Mouse (Mus musculus): ENCODE measurements around the gene Resp18. TPM values are rescaled to one million over a fixed set of nuclear protein-coding genes. Genes with fewer than 3 reads are reported as not detected.
A peak's percentile ranks its signal among the peaks of the same experiment; 100 is the strongest.

Gene Resp18
- not detected for polyA plus RNA-seq (2021)

DNA sequence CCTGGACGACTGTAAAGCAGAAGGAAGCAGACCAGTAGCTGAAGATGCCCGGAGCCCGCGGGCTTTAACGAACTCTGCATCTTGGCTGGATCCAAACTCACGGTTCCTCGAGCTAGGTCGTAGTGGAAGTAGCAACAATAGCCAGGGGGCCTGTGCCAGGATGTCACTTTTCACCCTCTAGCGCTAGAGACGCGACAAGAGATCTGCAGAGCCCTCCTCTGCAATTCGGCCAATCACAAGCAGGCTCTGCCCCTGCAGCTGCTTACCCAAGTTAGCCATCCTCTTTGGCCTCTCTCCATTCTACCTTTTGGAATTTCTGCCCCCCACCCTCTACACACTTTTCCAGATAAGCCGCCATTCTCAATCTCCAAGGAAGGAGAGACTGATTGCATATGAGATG lies at the start of gene Resp18:
Gene Resp18 (minus strand): TSS at position 188 of the 400 bp plus-strand sequence.
- in situ Hi-C loops (cut with MboI; ENCODE audit: low pct_unique_long_range_greater_than_20kb): no loop called here
- ATAC-seq (no peak), DNase-seq (ENCODE audit: low read depth, low spot score) (no peak)
- H3K27me3 ChIP-seq: peaks cover 22% of the 10 kb centered on the region
- CTCF ChIA-PET: no interaction called here
- POLR2A ChIA-PET: no interaction called here
- no peak for TF ChIP-seq CTCF (IDR thresholded peaks at IDR 0.05)

DNA sequence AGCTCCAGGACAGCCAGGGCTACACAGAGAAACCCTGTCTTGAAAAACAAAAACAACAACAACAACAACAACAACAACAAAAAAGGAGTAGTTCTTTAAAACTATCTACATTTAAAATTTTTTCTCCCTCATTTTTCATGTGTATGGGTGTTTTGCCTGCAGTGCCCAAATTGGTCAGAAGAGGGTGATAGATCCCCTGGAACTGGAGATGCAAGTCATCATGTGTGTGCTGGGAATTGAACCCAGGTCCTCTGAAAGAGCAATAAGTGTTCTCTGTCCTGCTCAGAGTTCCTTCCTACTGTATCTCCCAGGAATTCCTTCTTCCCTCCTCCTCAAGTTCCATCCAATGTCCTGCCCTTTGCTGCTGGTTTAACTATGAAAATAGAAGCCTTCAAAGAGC lies 49.2 kb upstream of the Resp18 start:
- POLR2A ChIA-PET: interaction anchor here (0.7 kb wide), 1 partner anchor 55 kb away, joined by 5 read pairs; no protein-coding TSS in a partner anchor
- H3K27me3 ChIP-seq: no peaks in the 10 kb centered on the region
- no peak for ATAC-seq
- no peak for DNase-seq (ENCODE audit: low read depth, low spot score)
- TF ChIP-seq CTCF (IDR thresholded peaks at IDR 0.05): peak; percentile 31
- CTCF ChIA-PET: interaction anchor here (2.1 to 5.2 kb wide), 2 partner anchors 9 kb away, joined by 6 to 22 read pairs; partner anchors contain the start of gene Dnpep
- in situ Hi-C loops (cut with MboI; ENCODE audit: low pct_unique_long_range_greater_than_20kb): no loop called here

DNA sequence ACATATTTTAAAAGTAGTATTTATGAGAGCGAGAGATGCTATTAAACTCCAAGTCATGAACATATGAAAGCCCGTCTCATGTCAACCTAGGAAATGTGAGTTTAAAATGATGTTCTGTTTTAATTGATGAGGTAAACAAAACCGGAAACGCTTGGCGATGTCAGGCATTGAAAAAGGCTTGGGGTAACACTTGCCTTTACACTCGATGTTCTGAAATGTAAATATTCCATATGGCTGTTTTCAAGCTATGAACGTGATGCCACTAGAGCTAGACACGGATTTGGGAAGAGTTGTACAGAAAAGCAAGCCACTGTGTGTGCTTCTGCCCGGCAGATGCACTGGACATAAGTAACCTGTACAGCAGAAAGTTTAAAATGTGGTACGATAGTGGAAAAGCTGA lies 41.0 kb upstream of the Resp18 start:
- TF ChIP-seq CTCF (IDR thresholded peaks at IDR 0.05): no peak

DNA sequence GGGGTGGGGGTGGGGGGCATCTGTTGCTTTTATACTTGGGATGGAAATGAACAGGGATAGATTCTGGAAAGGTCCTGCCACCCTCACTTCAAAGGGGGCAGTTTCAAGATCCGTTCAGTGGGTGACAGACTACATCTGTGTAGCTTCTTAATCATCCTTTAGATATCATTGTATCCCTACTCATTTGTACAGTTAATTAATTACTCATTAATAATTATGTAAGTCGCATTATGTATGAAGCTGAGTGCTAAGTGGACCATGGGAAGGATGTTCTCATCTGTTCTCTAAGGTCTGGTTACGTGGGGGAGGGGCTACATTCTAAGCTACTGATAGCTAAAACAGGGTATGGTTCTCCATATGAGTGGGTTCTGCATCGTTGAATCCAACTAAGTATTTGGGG lies 40.5 kb upstream of the Resp18 start:
- ATAC-seq (no peak), DNase-seq (ENCODE audit: low read depth, low spot score) (no peak)
- ChIA-PET POLR2A (interaction anchor here (0.6 kb wide), 1 partner anchor 140 kb away, joined by 3 read pairs; no protein-coding TSS in a partner anchor), CTCF (interaction anchor here (0.9 to 2.5 kb wide), 2 partner anchors 11 to 144 kb away, joined by 3 to 22 read pairs; no protein-coding TSS in a partner anchor)
- in situ Hi-C loops (cut with MboI; ENCODE audit: low pct_unique_long_range_greater_than_20kb): no loop called here
- no peak for TF ChIP-seq CTCF (IDR thresholded peaks at IDR 0.05)
- no peaks in the 10 kb centered on the region for H3K27me3 ChIP-seq

More for the DNA sequence above, 41.0 kb upstream of the Resp18 start:
- ATAC-seq (no peak), DNase-seq (ENCODE audit: low read depth, low spot score) (no peak)
- POLR2A ChIA-PET: no interaction called here
- no peaks in the 10 kb centered on the region for H3K27me3 ChIP-seq
- CTCF ChIA-PET: interaction anchor here (0.7 to 2.5 kb wide), 3 partner anchors 10 to 144 kb away, joined by 3 to 22 read pairs (median 3); no protein-coding TSS in a partner anchor
- in situ Hi-C loops (cut with MboI; ENCODE audit: low pct_unique_long_range_greater_than_20kb): no loop called here

DNA sequence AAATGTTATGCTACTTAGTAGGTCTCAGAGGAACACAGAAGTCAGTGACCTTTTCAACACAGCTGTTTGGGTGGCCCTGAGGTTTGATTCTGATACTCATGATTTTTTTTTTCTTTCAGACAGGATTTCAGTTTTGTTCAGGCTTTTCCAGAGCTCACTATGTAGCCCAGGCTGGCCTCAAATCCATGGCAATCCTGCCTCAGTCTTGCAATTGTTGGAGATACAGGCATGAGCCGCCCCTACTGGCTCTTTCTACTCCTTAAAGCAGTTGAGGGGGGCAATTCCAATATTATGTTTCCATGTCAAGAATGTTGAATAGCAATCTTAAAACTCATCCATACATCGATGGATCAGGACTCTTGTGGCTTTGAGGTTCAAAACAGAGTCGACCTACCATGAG lies 40.1 kb upstream of the Resp18 start:
- TF ChIP-seq CTCF (IDR thresholded peaks at IDR 0.05): no peak

DNA sequence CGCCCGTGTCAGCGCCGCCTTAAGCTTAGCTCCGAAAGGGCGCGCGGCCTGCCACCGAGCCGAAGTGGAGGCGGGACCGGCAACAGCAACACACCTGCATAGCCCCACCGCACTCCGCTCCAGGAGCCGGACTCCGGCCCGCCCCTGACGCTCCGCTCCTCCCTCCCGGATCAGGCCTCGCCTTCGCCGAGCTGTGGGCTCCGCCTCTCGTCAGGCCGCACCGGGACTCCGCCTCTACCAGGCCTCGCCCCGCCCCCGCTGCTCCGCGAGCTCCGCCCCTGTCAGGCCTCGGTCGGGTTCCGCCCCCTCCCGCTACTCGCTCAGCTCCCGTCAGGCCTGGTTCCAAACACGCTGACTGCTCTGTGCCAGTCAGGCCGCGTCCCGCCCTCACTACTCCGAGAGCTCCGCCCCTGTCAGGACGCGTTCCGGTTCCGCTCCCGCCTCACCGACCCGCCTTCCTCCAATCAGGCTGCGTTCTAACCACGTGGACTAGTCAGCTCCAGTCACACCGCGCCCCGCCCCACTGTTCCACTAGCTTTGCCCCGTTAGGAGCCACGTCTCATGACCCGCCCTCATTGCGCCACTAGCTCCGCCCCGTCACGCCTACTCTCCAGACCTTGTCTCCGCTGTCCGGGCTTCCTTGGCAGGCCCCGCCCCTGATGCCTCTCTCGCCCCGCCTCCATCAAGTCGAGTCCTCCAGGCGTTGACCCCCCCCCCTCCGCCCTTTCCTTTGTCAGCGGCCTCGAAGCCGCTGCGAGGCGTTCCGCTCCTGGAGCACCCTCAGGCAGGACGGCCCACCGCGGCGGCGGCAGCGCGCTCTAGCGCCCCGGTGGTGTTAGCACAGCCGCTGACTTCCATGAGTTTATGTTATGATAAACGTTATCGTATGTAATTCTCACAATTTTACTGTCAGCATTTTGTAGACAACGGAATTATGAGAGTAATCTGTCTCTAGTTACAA lies 39.3 kb upstream of the Resp18 start, which contains the start of gene Dnpep:
Gene Dnpep (minus strand): TSS at position 750 of the 961 bp plus-strand sequence.
- DNase-seq (ENCODE audit: low read depth, low spot score): peak; percentile 99
- POLR2A ChIA-PET: interaction anchor here (0.8 kb wide), 1 partner anchor 148 kb away, joined by 4 read pairs; no protein-coding TSS in a partner anchor
- no peaks in the 10 kb centered on the region for H3K27me3 ChIP-seq
- peak; percentile 93 for ATAC-seq
- in situ Hi-C loops (cut with MboI; ENCODE audit: low pct_unique_long_range_greater_than_20kb): no loop called here
- CTCF ChIA-PET: interaction anchor here (1.6 to 2.5 kb wide), 3 partner anchors 12 to 150 kb away, joined by 5 to 22 read pairs (median 7); no protein-coding TSS in a partner anchor
- no peak for TF ChIP-seq CTCF (IDR thresholded peaks at IDR 0.05)

More for the DNA sequence above, 40.1 kb upstream of the Resp18 start:
- DNase-seq (ENCODE audit: low read depth, low spot score) (no peak), ATAC-seq (no peak)
- in situ Hi-C loops (cut with MboI; ENCODE audit: low pct_unique_long_range_greater_than_20kb): no loop called here
- CTCF ChIA-PET: interaction anchor here (0.9 to 2.5 kb wide), 2 partner anchors 11 to 145 kb away, joined by 3 to 22 read pairs; no protein-coding TSS in a partner anchor
- H3K27me3 ChIP-seq: no peaks in the 10 kb centered on the region
- POLR2A ChIA-PET: interaction anchor here (0.6 to 0.8 kb wide), 2 partner anchors 140 to 148 kb away, joined by 3 to 4 read pairs; no protein-coding TSS in a partner anchor

DNA sequence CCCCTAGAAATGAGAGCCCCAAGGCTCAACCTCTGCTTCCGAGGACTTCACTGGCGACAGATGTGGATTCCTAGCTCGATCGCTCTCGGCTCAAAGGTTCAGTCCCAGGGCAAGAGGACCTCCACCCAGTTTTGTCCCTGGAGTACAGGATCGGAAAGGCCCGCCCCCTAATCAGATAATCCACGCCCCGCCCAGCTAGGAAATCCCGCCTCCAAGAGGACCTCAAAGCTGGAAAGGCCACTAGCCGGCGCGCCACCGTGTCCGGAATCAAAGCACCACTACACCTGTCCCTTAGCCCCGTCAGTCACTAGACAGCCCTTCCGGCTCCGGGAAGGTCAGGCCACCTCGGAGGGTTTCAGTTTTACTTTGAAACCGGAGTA lies 38.6 kb upstream of the Resp18 start:
- POLR2A ChIA-PET: no interaction called here
- ATAC-seq (peak; percentile 45), DNase-seq (ENCODE audit: low read depth, low spot score) (peak; percentile 27)
- in situ Hi-C loops (cut with MboI; ENCODE audit: low pct_unique_long_range_greater_than_20kb): no loop called here
- no peaks in the 10 kb centered on the region for H3K27me3 ChIP-seq
- CTCF ChIA-PET: interaction anchor here (1.6 to 2.5 kb wide), 3 partner anchors 13 to 151 kb away, joined by 5 to 22 read pairs (median 7); no protein-coding TSS in a partner anchor
- TF ChIP-seq CTCF (IDR thresholded peaks at IDR 0.05): no peak

DNA sequence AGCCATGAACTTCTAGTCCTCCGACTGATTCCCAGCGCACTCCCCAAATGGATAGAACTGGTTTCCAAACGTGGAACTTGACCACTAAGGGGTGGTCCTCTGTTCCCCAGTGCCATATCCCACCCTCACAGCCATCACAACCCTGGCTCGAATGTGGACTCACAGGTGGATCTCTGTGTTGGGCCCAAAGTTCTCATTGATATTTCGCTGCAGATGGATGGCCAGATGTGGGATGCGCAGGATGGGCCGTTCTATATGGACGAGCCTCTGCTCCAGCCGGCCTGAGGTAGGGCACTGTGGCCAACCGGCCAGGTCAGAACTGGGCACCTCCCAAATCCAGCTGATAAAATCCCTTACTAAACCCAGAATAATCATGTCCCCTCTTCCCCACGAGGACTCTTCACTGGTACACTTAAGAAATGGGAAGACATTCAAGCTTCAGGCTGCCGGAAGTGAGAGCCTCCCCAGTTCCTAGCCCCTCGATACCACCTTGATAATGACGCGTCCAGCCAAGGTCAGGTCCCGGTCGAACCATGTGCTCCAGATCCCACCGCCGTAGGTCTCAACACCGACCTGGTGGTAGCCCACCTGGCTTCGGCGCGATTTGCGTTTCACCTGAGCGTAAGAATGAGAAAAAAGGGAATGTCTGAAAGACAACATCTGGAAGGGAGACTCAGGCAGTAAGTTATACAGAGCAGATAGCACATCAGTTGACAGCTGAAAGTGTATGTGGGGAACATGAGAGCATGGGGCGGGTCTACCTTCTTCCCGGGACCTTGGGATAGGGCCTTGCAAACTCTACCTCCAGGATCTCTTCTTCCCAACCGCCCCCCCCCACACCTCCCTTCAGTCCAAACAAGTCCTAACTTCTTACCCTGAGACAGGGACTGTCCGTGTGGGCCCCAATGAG lies 37.5 kb upstream of the Resp18 start:
- TF ChIP-seq CTCF (IDR thresholded peaks at IDR 0.05): no peak
- ATAC-seq (no peak), DNase-seq (ENCODE audit: low read depth, low spot score) (no peak)
- POLR2A ChIA-PET: no interaction called here
- CTCF ChIA-PET: no interaction called here
- in situ Hi-C loops (cut with MboI; ENCODE audit: low pct_unique_long_range_greater_than_20kb): no loop called here
- H3K27me3 ChIP-seq: no peaks in the 10 kb centered on the region

DNA sequence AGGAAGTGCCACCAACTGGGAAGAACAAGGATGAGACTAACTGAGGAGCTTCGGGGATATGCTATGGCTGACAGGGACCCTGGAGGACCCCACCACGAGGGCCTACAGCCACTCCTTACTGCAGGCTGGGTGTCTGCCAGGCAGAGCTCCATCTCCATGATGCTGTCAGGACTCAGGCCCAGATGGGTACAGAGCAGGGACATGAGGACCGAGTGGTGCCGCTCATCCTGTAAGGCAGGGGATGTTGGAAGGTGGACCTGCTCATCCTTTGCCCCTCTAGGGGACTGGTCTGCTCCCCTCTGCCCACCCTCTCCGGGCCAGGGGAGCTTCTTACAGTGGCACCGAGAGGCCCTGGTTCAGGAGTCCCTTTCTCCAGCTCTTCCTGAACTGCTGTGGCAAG lies 36.8 kb upstream of the Resp18 start:
- ATAC-seq (no peak), DNase-seq (ENCODE audit: low read depth, low spot score) (no peak)
- in situ Hi-C loops (cut with MboI; ENCODE audit: low pct_unique_long_range_greater_than_20kb): no loop called here
- POLR2A ChIA-PET: no interaction called here
- TF ChIP-seq CTCF (IDR thresholded peaks at IDR 0.05): no peak
- CTCF ChIA-PET: no interaction called here
- no peaks in the 10 kb centered on the region for H3K27me3 ChIP-seq

DNA sequence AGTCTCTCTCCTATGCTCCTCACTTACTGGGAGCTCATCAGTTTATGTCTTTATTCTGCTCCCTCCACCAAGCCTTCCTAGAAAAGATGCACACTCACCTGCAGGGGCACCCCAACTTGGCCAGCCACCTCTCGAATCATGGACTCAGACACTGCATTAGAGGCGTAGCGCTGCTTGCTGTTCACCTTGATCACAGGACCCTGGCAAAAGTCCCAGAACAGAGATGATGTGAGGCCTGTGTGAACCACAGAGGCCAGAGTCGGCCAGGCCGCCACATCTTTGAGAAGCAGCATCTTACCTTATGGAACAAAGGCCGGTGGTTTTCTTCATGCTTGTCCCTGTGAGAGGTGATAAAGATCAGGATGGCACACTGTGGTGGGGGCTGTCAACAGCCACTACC lies 33.5 kb upstream of the Resp18 start:
- ChIA-PET CTCF (interaction anchor here (1.5 kb wide), 1 partner anchor 9 kb away, joined by 4 read pairs; no protein-coding TSS in a partner anchor), POLR2A (no interaction called here)
- ATAC-seq: no peak
- DNase-seq (ENCODE audit: low read depth, low spot score): no peak
- in situ Hi-C loops (cut with MboI; ENCODE audit: low pct_unique_long_range_greater_than_20kb): no loop called here
- H3K27me3 ChIP-seq: no peaks in the 10 kb centered on the region
- no peak for TF ChIP-seq CTCF (IDR thresholded peaks at IDR 0.05)

Data from Patski (cell line).